Mouse (Mus musculus) hindbrain, embryonic 14.5 days (tissue): Measurements from ENCODE around the gene Eral1. TPM values are rescaled to one million over a fixed set of nuclear protein-coding genes. Genes with fewer than 3 reads are reported as not detected.
"Not testable (repeated sequence)": the region's sequence is repeated elsewhere in the genome, so short reads cannot be mapped to it uniquely, and the experiment has no call there.

Source experiments
- ATAC-seq: fragments of 200-750 bp; cut with Nextera tagmentation; 2 replicates; pipeline ENCODE4 v1.8.0; 2017; ENCODE audit warnings: moderate number of reproducible peaks, mild to moderate bottlenecking, moderate TSS enrichment, moderate library complexity; ENCODE audit not compliant: low FRiP score
- DNase-seq: peaks from one replicate; pipeline ENCODE4 v3.0.0-alpha.2; 2015; ENCODE audit warnings: low spot score
- H3K27ac ChIP-seq: fragments of 300-500 bp; sonication (generic); 2 replicates; pipeline ENCODE4 v1.5.1; 2014; ENCODE audit warnings: mild to moderate bottlenecking, moderate library complexity
- H3K27me3 ChIP-seq: fragments of 300-500 bp; sonication (generic); 2 replicates; pipeline ENCODE4 v1.6.1; 2014; ENCODE audit warnings: mild to moderate bottlenecking, low read length, mixed read lengths; ENCODE audit not compliant: control insufficient read depth, insufficient read depth
- H3K36me3 ChIP-seq: fragments of 300-500 bp; sonication (generic); replicated peaks from 2 replicates; pipeline ENCODE4 v1.6.1; 2014; ENCODE audit not compliant: control insufficient read depth, insufficient read depth
- H3K4me1 ChIP-seq: fragments of 300-500 bp; sonication (generic); replicated peaks from 2 replicates; pipeline ENCODE4 v1.6.1; 2014; ENCODE audit warnings: antibody characterized with exemption, low read length, mixed read lengths; ENCODE audit not compliant: control insufficient read depth, insufficient read depth
- H3K4me2 ChIP-seq: fragments of 300-500 bp; sonication (generic); replicated peaks from 2 replicates; pipeline ENCODE4 v1.6.1; 2014; ENCODE audit warnings: mild to moderate bottlenecking, moderate library complexity
- H3K4me3 ChIP-seq: fragments of 300-500 bp; sonication (generic); replicated peaks from 2 replicates; pipeline ENCODE4 v1.5.1; 2014; ENCODE audit warnings: mild to moderate bottlenecking, low read length
- H3K9ac ChIP-seq: fragments of 300-500 bp; sonication (generic); 2 replicates; pipeline ENCODE4 v1.6.1; 2014
- H3K9me3 ChIP-seq: fragments of 300-500 bp; sonication (generic); 2 replicates; pipeline ENCODE4 v1.6.1; 2016; ENCODE audit warnings: low read length; ENCODE audit not compliant: control insufficient read depth
- WGBS: fragments of 180-500 bp; shearing (Covaris S2); extraction: QIAGEN DNeasy Blood & Tissue Kit; methylation state at CpG from one replicate; pipeline ENCODE4 v1.1.7; 2014; 5-methylcytosine and 5-hydroxymethylcytosine counted together
- polyA plus RNA-seq: library from polyadenylated mRNA; unstranded; fragments of >200 nt; fragmentation: Nextera tagmentation; extraction: Ambion mirVana; gene quantifications from 2 replicates; pipeline ENCODE4 v1.2.1, GENCODE M21; 2014

Eral1 gene
- polyA plus RNA-seq, 1 experiment from 2014 or later = 30.3 TPM

DNA sequence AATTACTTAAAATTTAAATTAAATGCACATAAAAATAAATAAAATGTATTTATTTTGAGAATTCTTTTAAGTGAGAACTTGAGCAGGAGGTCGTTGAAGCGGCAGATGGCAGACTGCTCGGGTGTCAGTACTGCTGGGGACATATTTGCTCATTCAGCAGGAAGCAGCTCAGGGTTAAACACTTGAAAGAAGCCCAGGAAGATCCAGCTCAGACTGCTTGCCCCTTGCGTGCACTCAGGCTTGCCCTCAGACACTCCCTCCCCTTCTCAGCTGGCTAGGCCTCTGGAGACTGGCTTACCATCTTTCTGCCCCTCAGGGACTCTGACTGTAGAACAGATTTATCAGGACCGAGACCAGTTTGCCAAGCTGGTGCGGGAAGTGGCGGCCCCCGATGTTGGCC, 23.2 kb downstream of the Eral1 start:
- no peaks in the 10 kb centered on the region for H3K9me3 ChIP-seq
- H3K4me1 ChIP-seq = no peaks in the 10 kb centered on the region
- no peak overlapping the region for H3K9ac ChIP-seq
- peaks cover 82% of the 10 kb centered on the region for H3K36me3 ChIP-seq
- H3K27ac ChIP-seq = no peak overlapping the region
- no peak for DNase-seq
- WGBS = 80% methylated on average over 8 of the region's 8 CpGs
- H3K27me3 ChIP-seq = no peaks in the 10 kb centered on the region
- no peak for ATAC-seq
- H3K4me2 ChIP-seq = no peak overlapping the region
- H3K4me3 ChIP-seq = no peak overlapping the region

DNA sequence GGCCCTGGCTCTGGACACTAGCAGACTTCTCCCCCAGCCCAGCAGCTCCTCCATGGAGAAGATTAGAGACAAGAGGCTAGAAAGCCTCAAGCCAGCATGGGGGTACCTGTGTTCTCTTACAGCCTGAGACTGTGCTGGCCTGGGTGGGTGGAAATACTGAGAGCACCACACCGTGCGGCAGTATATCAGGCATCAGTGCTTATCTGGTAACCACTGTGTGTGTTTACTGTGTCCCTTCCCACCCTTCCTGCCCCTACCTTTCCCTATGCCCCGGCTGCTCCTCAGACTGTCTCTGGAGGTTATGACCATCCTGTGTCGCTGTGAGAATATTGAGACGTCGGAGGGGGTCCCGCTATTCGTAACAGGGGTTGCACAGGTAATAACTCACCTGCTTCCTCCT, 27.1 kb downstream of the Eral1 start:
- DNase-seq (no peak), ATAC-seq (no peak)
- no peak overlapping the region for H3K27ac ChIP-seq
- H3K4me2 ChIP-seq = no peak overlapping the region
- H3K36me3 ChIP-seq = peaks cover 83% of the 10 kb centered on the region
- H3K4me3 ChIP-seq = no peak overlapping the region
- H3K27me3 ChIP-seq = no peaks in the 10 kb centered on the region
- H3K9me3 ChIP-seq = no peaks in the 10 kb centered on the region
- WGBS = 89% methylated on average over 8 of the region's 8 CpGs
- H3K9ac ChIP-seq = no peak overlapping the region
- no peaks in the 10 kb centered on the region for H3K4me1 ChIP-seq

DNA sequence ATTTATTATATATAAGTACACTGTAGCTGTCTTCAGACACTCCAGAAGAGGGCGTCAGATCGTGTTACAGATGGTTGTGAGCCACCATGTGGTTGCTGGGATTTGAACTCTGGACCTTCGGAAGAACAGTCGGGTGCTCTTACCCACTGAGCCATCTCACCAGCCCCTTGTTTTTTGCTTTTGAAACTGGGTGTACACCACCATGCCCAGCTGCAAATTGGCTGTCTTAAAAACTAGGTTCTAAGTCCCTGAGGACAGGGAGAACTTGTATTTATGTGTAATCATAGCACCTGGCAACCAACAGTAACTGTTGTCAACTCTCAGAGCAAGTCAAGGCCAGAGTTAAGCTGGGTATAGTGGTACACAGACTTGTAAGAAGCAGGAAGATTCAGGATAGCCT, 31.5 kb downstream of the Eral1 start:
- not testable (repeated sequence) for H3K27ac ChIP-seq, H3K4me2 ChIP-seq, H3K4me3 ChIP-seq, H3K9me3 ChIP-seq, H3K27me3 ChIP-seq, H3K9ac ChIP-seq, H3K4me1 ChIP-seq, ATAC-seq, DNase-seq
- H3K36me3 ChIP-seq = peaks cover 39% of the 10 kb centered on the region
- 87% methylated on average over 4 of the region's 4 CpGs for WGBS

DNA sequence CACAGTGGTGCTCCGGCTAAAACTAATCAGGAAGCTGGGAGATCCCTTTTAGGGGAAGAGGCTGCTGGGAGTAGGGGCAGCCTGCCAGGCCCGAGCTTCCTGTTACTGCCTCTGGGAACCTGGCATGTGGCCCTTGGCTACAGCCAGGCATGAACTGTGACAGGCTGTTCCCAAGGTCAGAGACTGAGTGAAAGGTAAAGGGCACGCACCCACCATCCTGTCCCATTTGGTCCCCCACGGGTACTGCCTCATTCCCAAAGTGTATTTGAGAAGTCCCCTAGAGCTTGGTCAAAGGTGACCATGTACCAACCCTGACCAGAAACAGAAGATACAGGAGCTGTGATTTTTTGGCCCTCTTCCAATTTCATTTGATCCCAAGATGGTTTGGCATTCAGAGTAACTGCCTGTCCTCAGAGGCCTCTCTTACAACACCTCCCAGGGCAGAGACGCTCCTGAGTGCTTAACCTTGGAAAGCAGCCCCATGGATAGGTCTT, 35.4 kb downstream of the Eral1 start:
- DNase-seq (no peak), ATAC-seq (no peak)
- H3K36me3 ChIP-seq = peaks cover 11% of the 10 kb centered on the region; the same call in 1 of the 2 replicates
- no peak overlapping the region for H3K27ac ChIP-seq
- 75% methylated on average over 5 of the region's 5 CpGs for WGBS
- 0 out of 2 replicates have a peak, but pooled peaks cover 4% of the 10 kb centered on the region for H3K9me3 ChIP-seq
- H3K4me2 ChIP-seq = no peak overlapping the region
- H3K27me3 ChIP-seq = no peaks in the 10 kb centered on the region
- H3K9ac ChIP-seq = no peak overlapping the region
- no peaks in the 10 kb centered on the region for H3K4me1 ChIP-seq
- H3K4me3 ChIP-seq = no peak overlapping the region

DNA sequence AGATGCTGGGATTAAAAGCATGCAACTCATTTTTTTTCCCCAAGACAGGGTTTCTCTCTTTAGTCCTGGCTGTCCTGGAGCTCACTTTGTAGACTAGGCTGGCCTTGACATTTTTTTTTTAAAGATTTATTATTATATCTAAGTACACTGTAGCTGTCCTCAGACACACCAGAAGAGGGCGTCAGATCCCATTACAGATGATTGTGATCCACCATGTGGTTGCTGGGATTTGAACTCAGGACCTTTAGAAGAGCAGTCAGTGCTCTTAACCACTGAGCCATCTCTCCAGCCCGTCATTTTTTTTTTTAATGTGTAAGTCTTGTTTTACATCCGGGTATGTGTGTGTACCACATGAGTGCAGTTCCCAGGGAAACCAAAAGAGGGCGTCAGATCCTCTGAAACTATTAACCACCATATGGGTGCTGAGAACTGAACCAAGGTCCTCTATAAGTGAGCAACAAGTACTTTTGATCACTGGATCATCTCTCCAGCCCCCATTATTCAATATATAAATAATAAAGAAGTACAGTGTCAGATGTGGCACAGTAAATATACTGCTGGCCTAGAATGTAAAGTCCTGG, 37.8 kb downstream of the Eral1 start:
- H3K27me3 ChIP-seq, DNase-seq, H3K27ac ChIP-seq, H3K9me3 ChIP-seq, H3K36me3 ChIP-seq, H3K9ac ChIP-seq, H3K4me3 ChIP-seq, H3K4me2 ChIP-seq, ATAC-seq: not testable (repeated sequence)
- 94% methylated on average over 4 of the region's 4 CpGs for whole genome bisulfite sequencing
- peaks cover 10% of the 10 kb centered on the region for H3K4me1 ChIP-seq

DNA sequence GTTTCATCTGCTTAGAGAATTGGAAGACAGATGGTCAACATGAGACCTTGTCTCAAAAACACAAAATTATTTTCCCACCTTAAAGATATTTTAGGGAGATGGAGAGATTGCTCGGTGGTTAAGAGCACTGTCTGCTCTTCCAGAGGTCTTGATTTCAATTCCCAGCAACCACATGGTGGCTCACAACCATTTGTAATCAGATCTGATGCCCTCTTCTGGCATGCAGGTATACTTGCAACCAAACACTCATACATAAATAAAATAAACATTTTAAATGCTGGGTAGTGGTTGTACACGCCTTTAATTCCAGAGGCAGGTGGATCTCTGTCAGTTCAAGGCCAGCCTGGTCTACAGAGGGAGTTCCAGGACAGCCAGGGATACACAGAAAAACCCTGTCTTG, 39.3 kb downstream of the Eral1 start:
- H3K36me3 ChIP-seq = peaks cover 11% of the 10 kb centered on the region; the same call in 1 of the 2 replicates
- H3K4me1 ChIP-seq = peaks cover 10% of the 10 kb centered on the region
- ATAC-seq = no peak
- H3K27ac ChIP-seq = no peak overlapping the region
- H3K27me3 ChIP-seq = no peaks in the 10 kb centered on the region
- H3K4me2 ChIP-seq = no peak overlapping the region
- H3K9me3 ChIP-seq = 0 out of 2 replicates have a peak, but pooled peaks cover 4% of the 10 kb centered on the region
- H3K9ac ChIP-seq = no peak overlapping the region
- no peak for DNase-seq
- WGBS = 67% methylated on average over 2 of the region's 2 CpGs
- no peak overlapping the region for H3K4me3 ChIP-seq

DNA sequence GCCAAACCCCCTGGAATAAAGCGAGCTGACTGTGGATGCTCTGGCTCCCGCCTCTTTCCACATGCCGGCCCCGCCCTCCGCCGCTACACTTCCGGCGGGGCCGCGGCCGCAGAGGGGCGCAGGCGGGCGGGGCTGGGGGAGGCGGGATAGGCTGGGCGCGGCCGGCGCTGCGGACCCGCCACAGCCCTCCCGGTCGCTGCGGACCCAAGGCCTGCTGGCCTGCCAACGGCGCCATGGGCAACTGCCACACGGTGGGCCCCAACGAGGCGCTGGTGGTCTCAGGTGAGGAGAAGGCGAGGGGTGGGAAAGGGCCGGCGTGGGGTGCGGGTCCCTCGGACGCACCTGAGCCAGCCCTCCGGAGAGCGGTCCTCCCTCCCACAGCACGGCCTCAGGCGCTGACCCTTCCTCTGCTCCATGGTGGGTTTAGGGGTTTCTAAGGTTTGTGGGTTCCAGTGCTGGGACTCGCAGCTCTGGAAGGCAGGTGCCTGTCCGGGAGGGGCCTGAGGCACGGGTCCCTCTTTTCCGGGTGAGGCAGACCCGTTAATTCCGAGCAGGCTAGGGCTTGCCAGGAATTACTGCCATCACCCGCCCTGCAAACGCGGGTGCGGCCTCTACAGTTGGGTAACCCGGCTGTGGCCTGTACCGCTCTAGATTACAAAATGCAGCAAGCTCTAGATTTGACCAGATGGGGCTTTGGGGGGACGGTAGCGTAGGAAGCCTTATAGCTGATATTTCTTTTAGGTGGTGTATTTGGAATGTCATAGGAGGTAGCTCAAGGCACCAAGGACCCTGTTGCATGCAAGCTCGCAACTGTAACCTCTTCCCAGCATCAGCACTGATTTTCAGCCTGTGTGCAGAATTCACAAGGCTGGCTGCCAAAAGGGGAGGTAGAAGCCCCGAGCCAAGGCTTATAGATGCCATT, 42.1 kb downstream of the Eral1 start, which contains the start of gene Flot2:
Gene Flot2, plus strand, starts transcription at position 101 of the 922 bp plus-strand sequence.
- Histone ChIP-seq H3K4me2 (peak within 1 kb of the TSS; percentile 86), H3K27ac (peak within 1 kb of the TSS; percentile 89), H3K36me3 (peaks cover 35% of the 10 kb centered on the region; the same call in 1 of the 2 replicates), H3K27me3 (no peaks in the 10 kb centered on the region), H3K9me3 (0 out of 2 replicates have a peak, but pooled peaks cover 4% of the 10 kb centered on the region), H3K4me1 (peaks cover 20% of the 10 kb centered on the region), H3K4me3 (peak within 1 kb of the TSS; percentile 90), H3K9ac (peak within 1 kb of the TSS; percentile 97)
- 1% methylated on average over 53 of the region's 55 CpGs for WGBS
- peak; percentile 70 for DNase-seq
- ATAC-seq = peak; percentile 86

DNA sequence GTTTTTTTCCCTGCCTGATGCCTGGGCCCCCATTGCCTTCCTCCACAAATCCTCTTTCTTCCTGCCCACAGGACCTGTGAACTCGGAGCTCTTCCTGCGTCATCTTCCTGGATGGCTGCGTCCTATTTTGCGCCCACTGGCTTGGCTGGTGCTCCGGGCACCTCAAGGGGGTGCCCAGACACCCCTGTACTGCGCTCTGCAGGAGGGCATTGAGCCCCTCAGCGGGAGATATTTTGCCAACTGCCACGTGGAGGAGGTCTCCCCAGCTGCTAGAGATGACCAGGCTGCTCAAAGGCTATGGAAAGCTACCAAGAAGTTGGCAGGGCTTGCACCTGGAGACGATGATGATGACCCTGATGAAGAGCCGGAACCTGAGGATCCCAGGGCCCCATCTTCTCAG, 43.4 kb downstream of the Eral1 start:
- Histone ChIP-seq H3K9me3 (no peaks in the 10 kb centered on the region), H3K27ac (no peak overlapping the region), H3K4me1 (peaks cover 22% of the 10 kb centered on the region), H3K9ac (no peak overlapping the region), H3K4me3 (no peak overlapping the region), H3K4me2 (no peak overlapping the region), H3K27me3 (no peaks in the 10 kb centered on the region), H3K36me3 (peaks cover 30% of the 10 kb centered on the region; the same call in 1 of the 2 replicates)
- DNase-seq (no peak), ATAC-seq (no peak)
- 85% methylated on average over 10 of the region's 10 CpGs for WGBS

DNA sequence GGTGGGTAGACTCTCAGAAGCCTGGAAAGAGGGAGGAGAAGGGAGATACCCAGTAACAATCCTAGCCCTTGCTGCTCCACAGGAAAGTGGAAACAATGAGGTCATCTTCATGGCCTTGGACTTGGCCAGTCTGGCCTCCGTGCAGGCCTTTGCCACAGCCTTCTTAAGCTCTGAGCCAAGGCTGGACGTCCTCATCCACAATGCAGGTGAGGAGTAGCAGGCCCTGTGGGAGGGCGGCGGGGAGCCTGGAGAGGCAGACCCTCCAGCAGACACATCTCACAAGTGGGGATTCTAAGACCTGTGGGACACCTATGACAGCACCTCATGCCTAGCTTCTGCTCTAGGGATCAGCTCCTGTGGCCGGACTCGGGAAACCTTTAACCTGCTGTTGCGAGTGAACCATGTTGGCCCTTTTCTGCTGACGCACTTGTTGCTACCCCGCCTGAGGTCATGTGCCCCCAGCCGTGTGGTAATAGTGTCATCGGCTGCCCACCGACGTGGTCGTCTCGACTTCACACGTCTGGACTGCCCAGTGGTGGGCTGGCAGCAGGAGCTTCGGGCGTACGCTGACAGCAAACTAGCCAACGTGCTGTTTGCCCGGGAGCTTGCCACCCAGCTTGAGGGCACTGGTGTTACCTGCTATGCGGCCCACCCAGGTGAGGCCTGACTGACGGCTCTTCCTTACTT, 46.1 kb downstream of the Eral1 start:
- no peak for DNase-seq
- Histone ChIP-seq H3K9ac (peak overlapping the region; percentile 86; the same call in 1 of the 2 replicates), H3K9me3 (no peaks in the 10 kb centered on the region), H3K36me3 (peaks cover 40% of the 10 kb centered on the region), H3K4me3 (no peak overlapping the region), H3K4me2 (peak overlapping the region; percentile 62; the same call in 1 of the 2 replicates), H3K27me3 (no peaks in the 10 kb centered on the region), H3K27ac (no peak overlapping the region), H3K4me1 (peaks cover 19% of the 10 kb centered on the region)
- ATAC-seq = no peak
- 94% methylated on average over 23 of the region's 23 CpGs for WGBS
